Mouse (Mus musculus) olfactory bulb, adult 2 months (tissue): ENCODE data around the gene Edn1. TPM values are rescaled to one million over a fixed set of nuclear protein-coding genes. Genes with fewer than 3 reads are reported as not detected.

Source experiments
- H3K27ac ChIP-seq: fragments of 200-500 bp; 2 replicates; pipeline ENCODE4 v1.5.1; 2012; ENCODE audit warnings: low read depth, low read length; ENCODE audit not compliant: insufficient read depth
- H3K4me1 ChIP-seq: fragments of 200-500 bp; 2 replicates; pipeline ENCODE4 v1.6.1; 2012; ENCODE audit warnings: low read length; ENCODE audit not compliant: control insufficient read depth, insufficient read depth
- H3K4me3 ChIP-seq: fragments of 200-500 bp; 2 replicates; pipeline ENCODE4 v1.5.1; 2012; ENCODE audit warnings: mild to moderate bottlenecking, low read depth, low read length, moderate library complexity; ENCODE audit not compliant: insufficient read depth
- CTCF ChIP-seq: fragments of 200-500 bp; IDR thresholded peaks from 2 replicates; pipeline ENCODE4 v1.5.1; 2012; ENCODE audit warnings: low read depth, mild to moderate bottlenecking, low read length, moderate library complexity; ENCODE audit not compliant: insufficient read depth
- POLR2A ChIP-seq: fragments of 200-500 bp; IDR thresholded peaks from 2 replicates; pipeline ENCODE4 v1.6.1; 2012; ENCODE audit warnings: mild to moderate bottlenecking, low read depth, low read length, moderate library complexity; ENCODE audit not compliant: insufficient read depth
- WGBS: fragments of 180-500 bp; shearing (Covaris S2); methylation state at CpG from one replicate; pipeline ENCODE4 v1.1.7; 2018; 5-methylcytosine and 5-hydroxymethylcytosine counted together
- polyA plus RNA-seq: library from polyadenylated mRNA; stranded (reverse); fragments of >200 nt; gene quantifications from 2 replicates; pipeline ENCODE4 v1.2.4, GENCODE M21; 2012; ENCODE audit warnings: low replicate concordance; ENCODE audit not compliant: missing spikeins, insufficient read depth, insufficient read length

Gene Edn1
- polyA plus RNA-seq, 1 experiment: not detected

DNA sequence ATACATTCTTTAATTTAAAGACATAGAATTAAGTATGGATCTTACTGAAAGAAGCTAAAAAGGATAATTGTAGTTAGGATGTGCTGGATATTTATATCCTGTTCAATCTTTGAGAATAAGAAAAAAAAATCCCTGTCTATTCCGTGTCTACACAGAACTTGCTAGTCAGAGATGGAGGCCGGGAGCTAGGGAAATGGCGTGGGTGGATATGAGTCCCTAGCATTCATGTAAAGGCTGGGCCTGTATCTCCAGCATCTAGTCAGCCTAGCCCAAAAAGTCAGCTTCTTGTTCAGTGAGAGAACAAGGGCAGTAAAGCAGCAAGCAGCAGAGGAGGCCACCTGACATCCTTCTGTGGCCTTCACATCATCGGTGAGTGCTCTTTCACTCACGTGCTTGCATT, 8.7 kb upstream of the Edn1 start:
- H3K27ac ChIP-seq: no peak overlapping the region
- 72% methylated on average over 5 of the region's 5 CpGs for WGBS
- no peak for TF ChIP-seq CTCF
- TF ChIP-seq POLR2A: no peak
- H3K4me1 ChIP-seq: peaks cover 5% of the 10 kb centered on the region; the same call in 1 of the 2 replicates
- H3K4me3 ChIP-seq: no peak overlapping the region

DNA sequence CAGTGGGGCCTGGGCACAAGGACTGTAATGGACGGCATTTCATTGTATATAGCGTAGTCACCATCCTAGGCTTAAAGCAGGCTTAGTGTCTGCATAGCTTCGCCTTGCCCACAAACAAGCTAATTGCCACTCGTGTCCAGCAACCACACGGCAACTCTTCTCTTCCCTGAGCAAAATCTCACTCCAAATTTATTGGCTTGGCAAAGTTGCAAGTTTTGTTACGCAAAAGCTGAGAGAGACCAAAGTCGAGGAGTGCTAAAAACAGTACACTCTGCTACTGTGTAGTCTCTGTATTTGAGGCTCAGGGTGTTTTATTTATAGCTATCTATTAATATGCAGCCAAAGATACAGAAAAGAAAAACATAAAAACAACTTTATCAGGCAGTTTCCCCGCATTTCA, 3.0 kb upstream of the Edn1 start:
- Histone ChIP-seq H3K4me1 (peaks cover 6% of the 10 kb centered on the region), H3K4me3 (no peak overlapping the region), H3K27ac (no peak overlapping the region)
- TF ChIP-seq POLR2A: no peak
- no peak for TF ChIP-seq CTCF
- 50% methylated on average over 8 of the region's 8 CpGs for WGBS

DNA sequence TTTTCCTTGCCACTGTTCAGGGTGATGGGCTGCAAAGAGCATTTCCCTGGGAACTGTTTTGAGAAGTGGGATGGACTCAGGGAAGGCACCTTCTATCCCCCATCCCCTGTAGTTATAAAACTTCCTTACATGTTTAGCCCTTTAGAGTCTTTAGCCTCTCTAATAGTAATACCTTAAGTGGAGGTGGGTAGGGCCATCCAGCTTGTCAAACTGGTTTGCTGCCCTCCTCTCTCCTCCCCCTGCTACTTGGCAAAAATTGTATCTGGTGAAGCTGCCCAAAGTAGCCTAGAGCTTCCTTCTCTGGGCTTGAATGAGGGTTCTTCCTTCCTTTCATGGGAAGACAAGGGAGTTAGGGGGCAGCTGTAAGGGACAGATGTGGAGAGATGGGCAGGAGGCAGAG, 2.5 kb upstream of the Edn1 start:
- TF ChIP-seq POLR2A: no peak
- no peak for TF ChIP-seq CTCF
- Histone ChIP-seq H3K4me1 (peaks cover 6% of the 10 kb centered on the region), H3K27ac (no peak overlapping the region), H3K4me3 (no peak overlapping the region)

DNA sequence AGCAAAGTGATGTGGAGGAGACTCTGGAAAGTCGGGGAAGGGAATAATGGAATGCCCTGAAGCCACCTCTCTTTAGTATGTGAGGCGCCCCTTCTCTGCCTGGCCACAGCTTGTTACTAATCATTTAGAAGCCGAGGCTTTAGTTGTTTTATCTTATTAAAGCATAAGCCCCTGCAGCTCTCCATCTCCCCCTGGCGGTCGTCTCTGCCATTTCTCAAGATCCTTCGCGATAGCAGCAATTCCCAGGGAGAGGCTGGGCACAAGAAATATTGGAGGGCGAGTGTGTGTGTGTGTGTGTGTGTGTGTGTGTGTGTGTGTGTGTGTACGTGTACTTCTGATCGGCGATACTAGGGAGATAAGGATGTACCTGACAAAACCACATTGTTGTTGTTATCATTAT, 709 bp upstream of the Edn1 start:
- TF ChIP-seq CTCF (peak; percentile 65; the same call in 1 of the 2 replicates), POLR2A (no peak)
- Histone ChIP-seq H3K4me1 (peaks cover 6% of the 10 kb centered on the region), H3K27ac (no peak overlapping the region), H3K4me3 (no peak overlapping the region)
- WGBS: 2% methylated on average over 11 of the region's 11 CpGs

DNA sequence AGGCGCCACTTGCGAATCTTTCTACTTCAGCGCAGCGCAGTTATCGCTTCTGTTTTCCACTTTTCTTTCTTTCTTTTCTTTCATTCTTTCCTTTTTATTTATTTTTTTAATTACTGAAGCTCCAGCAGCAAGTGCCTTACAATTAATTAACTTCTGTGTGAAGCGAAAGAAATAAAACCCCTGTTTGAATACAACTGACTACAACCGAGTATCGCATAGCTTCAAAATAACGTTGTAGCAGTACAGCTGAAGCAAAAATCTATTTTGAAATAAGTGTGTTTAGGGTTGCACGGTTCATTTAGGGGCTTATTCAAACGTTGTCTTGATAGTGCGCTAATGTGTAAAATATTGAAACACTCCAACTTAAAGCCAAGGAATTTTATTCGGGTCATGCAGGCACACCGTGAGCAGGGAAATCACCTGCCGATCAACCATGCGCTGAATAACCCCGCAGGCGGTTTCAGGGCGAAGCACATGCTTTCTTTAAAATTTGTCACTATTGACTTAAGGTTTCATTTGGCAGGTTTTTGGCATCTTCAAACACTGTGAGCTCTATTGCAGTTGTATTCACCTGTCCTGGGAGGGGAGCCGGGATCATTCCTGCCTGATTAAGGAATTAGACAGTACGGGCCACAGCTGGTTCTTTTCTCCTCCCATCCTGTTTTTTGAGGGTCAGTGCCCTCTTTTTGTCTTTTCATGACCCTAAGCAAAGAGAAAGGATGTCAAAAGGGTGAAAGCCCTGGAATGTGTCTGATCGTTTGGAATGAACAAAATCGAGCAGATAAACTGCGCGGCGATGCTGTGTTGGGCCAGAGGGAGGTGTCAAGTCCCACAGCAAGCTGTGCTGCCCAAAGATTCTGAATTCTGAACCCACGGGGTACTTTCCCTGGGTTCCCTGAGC, 935 bp downstream of the Edn1 start:
- TF ChIP-seq POLR2A (no peak), CTCF (no peak)
- peaks cover 6% of the 10 kb centered on the region for H3K4me1 ChIP-seq
- H3K4me3 ChIP-seq: peak overlapping the region; percentile 30; the same call in 1 of the 2 replicates
- H3K27ac ChIP-seq: no peak overlapping the region
- WGBS: 8% methylated on average over 27 of the region's 27 CpGs

DNA sequence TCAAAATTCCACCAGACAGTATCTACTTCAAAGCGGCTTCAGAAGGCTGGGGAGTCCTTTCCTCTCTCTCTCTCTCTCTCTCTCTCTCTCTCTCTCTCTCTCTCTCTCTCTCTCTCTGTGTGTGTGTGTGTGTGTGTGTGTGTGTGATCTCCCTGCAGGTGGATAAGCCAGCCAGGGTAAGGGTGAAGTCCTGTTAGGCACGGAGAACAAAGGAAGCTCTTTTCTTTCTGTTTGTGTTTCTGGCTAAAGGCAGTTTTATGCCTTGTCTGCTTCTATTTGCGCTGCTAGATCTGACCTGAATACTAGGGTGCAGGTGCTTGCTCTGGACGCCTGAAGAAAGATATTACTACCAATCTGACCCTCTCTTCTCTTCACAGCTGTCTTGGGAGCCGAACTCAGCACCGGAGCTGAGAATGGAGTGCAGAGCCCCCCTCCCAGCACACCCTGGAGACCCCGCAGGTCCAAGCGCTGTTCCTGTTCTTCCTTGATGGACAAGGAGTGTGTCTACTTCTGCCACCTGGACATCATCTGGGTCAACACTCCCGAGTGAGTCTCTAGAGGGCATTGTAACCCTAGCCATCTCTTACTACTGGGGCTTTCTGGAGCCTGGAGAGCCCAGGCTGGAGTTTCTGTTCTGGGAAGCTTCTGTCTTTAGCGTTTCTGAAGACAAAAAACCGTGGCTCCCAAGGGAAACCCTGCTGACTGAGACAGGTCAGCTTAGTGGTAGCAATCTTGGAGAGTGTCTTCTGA, 2.1 kb downstream of the Edn1 start:
- H3K4me1 ChIP-seq: peaks cover 6% of the 10 kb centered on the region
- H3K4me3 ChIP-seq: no peak overlapping the region
- no peak for TF ChIP-seq CTCF
- no peak for TF ChIP-seq POLR2A
- WGBS: 39% methylated on average over 11 of the region's 11 CpGs
- H3K27ac ChIP-seq: no peak overlapping the region

DNA sequence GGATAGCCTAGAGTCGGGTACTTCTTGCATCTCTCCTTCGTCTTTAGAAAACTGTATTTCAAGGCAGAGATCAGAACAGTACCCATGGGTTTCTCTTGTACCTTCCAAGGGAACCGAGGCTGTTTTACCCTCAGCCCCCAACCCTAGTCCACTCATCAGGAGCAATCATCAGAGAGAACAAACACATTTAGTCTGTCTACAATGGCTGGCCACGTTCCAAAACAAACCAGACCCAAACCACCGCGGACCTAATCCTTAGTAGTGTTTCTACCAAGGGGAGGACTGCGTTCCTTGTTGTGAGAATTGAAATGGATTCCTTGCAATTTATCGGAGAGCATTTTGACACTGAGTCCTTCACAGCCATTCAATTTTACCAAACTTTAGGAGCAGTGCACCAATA, 2.9 kb downstream of the Edn1 start:
- H3K4me1 ChIP-seq: peaks cover 6% of the 10 kb centered on the region

DNA sequence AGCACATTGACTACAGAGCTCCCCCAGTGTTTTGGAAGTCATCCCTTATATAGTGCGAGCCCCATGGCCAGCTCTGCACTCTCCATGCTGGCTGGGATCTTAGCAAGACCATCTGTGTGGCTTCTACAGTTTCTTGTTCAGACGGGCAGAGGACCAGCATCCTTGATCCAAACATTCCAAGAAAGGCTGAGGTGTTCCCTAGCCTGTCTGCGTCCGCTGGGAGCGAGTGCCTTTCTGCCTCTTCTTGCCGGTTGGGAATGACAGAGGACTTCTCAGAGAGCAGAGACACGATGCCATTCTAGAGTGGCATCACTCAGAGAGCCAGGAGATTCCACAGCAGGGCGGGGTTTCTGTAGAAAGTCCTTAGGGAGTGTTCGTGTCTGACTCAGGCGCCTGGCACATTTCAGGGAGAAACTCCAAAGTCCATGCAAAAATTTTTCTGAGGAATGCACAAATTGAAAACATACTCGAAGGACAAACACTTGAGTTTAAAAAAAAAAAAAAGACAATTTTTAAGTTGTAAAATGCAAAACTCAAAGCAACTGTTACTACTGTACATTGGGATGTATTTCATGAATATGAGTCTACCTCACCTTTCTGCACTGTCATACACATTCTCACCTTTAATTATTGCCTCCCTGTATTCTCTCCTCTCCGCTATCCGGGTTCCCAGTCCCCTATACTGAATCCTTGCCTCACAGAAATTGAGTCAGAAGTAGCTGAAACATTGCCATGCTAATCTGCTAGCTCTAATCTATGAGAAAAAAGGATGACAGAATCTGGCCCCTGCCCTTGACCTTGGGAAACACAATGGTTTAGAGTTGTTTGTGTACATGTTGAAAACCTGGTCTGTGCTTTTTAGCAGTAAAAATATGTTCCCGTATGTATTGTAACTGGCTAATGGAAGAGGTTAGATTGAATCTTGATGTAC, 5.9 kb downstream of the Edn1 start:
- whole genome bisulfite sequencing: 85% methylated on average over 14 of the region's 14 CpGs
- Histone ChIP-seq H3K4me1 (no peaks in the 10 kb centered on the region), H3K27ac (no peak overlapping the region), H3K4me3 (no peak overlapping the region)
- TF ChIP-seq POLR2A (no peak), CTCF (no peak)

More for the DNA sequence above, 2.9 kb downstream of the Edn1 start:
- TF ChIP-seq CTCF: no peak
- 71% methylated on average over 8 of the region's 8 CpGs for WGBS
- Histone ChIP-seq H3K4me3 (no peak overlapping the region), H3K27ac (no peak overlapping the region)
